Mouse (Mus musculus) naive thymus-derived CD4-positive, alpha-beta T cell, adult 2 months (primary cell): ENCODE results near the gene Hps4.
A peak's percentile ranks its signal among the peaks of the same experiment; 100 is the strongest.
"Not testable (repeated sequence)": the region's sequence is repeated elsewhere in the genome, so short reads cannot be mapped to it uniquely, and the experiment has no call there.

ENCODE experiments used
- DNase-seq: peaks from one replicate; pipeline ENCODE4 v3.0.0-alpha.2; 2011; ENCODE audit warnings: low read depth

Gene Hps4

DNA sequence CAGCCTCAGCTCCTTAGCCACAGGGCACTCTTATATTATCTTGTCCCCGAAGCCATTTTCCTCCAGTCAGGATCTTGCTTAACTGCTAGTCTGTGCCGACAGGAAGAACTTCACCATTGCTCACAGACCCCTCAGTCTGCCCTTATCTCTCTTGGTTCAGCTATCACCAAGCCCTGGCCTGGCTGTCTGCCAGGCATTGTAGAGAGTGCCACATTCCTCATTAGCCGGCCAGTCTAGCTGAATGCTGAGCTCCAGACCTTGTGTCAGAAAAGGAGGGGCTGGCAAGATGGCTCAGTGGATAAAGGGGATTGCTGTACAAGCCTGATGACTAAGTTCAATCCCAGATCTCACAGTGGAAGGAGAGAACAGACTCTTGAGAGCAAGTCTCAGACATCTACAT is 63.1 kb downstream of the Hps4 start:
- DNase-seq: no peak

DNA sequence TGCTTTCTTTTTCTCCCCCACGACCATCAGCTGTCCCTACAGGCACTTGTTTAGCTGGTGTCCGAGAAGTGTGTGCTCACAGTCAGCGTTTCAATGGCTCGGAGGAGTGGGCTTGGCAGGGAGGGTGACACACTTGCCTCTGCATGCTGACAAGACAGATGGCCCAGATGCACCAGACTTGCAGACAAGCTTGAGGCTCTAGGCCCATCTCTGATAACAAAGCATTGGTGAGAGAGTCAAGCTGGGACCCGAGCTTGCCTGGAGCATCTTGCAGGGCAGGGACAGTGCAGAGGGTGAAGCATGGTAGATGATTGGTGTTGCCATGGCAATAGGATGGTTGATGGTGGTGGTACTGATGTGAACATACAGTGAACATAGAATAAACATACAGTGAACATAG is 66.4 kb downstream of the Hps4 start:
- DNase-seq: no peak

DNA sequence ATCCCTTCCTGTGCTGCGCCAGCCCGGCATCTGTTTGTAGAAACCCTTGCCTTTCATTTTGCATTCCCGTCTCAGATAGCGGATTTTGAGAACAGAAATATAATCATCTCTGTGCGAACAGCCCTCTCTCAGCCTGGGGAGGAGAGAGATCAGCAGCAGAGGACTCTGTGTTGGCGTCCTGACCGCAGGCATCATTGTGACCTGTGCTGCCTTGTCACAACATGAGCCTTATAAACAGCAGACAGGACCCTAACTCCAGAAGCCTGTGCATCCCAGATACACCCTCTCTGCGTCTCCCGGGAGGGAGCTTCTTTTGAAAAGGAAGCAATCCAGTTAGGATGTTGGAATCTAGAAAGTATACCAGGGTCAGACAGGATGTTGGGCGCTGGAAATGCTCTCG is 68.2 kb downstream of the Hps4 start:
- DNase-seq: no peak

DNA sequence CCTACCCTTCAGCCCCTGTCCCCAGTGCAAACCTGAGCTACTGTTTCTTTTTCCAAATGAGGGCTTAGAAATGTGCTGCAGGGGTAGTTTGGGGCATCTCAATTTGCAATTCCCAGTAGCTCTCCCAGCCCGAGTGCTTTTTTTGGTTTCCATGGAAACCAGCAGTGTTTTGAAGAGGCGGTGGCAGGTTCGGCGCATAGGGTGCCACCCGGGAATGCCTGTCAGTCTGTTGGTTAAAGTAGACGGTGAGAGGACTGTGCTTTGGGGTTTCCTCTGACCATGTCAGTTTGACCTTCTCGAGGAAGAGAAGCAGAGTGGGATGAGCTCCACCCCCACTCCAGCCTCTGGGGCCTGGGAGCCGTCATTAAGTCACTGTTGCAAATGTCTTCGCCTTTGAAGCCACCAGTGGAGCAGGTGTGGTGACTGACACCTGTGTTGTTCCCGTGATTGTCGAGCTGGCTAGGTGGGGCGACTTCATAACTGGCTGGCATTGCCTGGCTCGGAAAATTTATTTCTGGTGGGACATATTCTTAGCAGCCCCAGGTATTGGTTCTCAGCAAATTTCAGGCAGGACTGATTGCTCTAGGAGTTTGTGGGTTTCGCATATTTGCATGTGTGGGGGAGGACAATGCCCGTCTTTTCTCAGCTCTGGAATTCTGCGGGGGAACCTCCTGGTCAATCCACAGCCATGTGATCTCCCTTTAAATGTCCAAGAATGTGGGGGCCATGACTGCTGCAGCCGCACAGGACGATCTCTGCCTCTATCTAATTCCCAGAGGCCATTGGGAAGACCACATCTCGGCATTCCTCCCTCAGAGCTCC is 68.8 kb downstream of the Hps4 start:
- DNase-seq: no peak

DNA sequence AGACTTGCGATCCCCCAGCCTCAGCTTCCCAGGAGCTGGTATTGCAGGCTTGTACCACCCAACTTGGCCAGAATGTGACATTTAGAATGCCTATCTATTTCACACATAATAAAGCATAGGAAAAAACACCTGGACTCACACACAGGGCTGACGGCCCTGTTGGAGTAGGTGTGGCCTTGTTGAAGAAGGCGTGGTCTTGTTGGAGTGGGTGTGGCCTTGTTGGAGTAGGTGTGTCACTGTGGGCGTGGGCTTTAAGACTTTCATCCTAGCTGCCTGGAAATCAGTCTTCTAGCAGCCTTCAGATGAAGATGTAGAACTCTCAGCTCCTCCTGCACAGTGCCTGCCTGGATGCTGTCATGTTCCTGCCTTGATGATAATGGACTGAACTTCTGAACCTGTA is 69.9 kb downstream of the Hps4 start:
- DNase-seq: not testable (repeated sequence)

DNA sequence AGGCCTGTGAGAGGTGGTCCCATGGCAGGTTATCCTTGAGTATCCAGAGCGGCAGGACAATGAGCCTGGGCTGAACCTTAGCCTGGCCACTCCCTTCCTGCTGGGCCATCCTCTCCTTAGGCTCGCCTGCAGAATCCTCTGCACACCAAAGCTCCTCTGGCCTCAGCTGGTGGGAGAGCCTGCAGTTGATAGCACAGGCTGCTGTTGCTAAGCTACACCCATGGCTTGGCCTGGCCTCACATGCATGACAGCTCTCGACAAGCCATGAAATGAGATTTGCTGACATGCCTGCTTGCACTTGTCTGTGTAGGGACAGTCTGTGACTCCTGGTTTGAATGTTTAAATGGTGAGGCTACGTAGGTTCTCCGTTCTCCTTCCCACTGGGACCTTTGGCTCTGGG is 73.8 kb downstream of the Hps4 start:
- DNase-seq: no peak

DNA sequence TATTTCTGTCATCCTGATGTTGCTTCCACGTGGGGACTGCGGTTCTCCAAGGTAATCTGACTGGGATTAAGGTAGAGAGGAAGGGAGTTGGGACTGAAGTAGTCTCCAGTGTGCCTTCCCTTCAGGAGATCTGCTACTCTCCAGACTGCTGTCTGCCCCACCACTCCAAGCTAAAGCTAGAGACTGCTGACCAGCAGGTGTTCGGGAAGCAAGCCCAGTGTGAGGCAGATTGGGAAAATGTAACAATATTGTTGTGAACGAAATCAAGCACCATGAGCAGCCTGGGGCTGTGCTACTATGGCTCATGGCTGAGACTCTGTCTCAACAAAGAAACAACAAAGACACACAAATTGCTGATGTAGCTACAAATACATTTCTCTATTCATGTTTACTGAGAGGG is 75.1 kb downstream of the Hps4 start:
- DNase-seq: no peak

DNA sequence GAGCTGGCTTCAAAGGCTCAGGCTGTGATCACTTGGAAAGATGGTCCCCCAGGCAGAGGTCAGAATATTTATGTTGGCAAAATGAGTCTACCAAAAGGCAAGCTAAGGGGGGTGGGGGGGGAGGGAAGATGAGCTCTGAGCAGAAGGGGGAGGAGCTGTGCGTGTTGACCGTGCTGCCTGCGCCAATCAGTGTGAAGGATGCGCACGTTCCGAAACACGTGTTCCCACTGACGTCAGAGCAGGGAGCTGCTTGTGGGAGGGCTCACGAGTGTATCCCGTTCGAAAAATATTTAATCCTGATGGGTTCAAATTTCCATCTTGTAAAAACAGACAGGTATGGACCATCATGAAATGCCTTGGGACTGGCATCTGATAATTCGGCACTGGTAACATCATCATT is 76.7 kb downstream of the Hps4 start:
- DNase-seq: no peak

DNA sequence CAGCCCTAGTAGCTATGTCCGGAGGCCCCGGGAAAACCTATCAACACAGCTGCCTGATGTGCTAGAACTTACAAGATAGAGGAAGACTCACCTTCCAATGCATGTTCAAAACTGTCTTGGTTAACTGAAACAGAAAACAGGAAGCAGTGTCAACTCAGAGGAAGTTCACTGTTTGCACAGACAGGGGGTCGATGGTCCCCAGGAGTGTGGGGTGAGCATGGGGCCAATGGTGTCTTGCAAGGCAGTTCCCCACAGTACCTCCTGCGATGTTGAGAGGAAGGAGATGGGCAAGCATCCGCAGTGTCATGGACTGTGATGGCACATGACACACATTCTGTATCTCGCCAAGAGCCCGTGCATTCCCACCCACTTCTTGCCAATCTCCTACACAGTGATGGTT is 83.8 kb downstream of the Hps4 start:
- no peak for DNase-seq

DNA sequence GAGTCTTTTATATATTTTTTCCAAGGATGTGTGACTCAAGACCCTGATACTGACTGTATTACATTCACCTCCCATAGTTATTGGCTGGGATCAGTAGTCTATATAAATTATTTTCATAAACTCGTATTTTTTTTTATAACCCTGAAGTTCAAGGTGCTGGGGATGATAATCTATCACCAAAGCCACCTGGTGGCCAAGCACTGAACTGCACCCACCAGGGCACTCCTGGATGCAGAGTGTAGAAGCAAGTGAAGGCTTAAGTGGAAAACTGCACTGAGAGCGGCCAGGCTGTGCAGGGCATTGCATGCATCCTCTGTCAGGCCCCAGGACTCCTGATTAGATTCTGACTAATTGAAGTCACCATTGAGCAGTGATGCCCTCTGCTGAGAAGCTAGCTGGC is 84.4 kb downstream of the Hps4 start:
- DNase-seq: peak; percentile 72
